Mouse (Mus musculus): ENCODE measurements around the gene Ccdc65.

DNA sequence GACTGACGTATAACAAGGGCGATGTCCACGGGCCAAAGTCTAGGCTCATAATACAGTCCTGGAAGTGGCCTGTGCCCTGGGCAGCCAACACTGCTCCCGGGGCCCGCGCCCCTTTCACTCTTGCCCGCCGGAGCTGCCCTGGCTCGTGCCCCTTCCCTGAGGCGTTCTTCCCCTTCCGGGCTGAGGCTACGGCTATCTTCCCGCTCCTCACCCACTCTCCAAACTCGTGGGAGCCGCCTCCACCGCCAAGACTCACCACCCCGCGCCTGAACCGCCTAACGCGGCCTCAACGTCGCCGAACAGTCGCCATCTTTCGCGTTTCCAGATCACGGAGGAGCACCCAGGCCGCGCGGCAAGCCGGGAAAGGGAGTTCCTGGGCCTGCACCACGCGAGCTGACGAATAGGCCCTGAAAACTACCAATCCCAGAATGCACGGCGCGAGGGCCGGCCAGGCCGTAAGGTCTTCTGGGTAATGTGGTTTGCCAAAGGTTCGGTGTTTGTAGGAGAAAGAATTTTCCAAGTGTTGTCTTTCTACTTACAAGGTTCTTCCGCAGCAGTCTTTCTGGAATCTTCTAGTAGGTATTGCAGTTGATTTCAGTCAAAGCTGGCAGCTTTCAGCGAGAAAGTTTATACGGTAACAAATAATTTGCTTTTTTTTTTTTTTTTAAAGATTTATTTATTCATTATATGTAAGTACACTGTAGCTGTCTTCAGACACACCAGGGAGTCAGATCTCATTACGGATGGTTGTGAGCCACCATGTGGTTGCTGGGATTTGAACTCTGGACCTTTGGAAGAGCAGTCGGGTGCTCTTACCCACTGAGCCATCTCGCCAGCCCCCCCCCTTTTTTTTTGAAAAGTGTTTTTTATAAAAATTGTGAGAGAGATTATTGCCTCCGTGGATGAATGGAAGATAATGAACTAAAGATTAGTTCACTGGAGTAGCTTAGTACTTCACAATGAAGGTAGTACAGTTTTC is 45.2 kb upstream of the Ccdc65 start, which contains the start of gene Ddx23:
- TF ChIP-seq POLR2A (IDR thresholded peaks at IDR 0.05; ENCODE audit: borderline replicate concordance, extremely low read depth, insufficient read depth, insufficient read length, poor library complexity, severe bottlenecking) (peak; percentile 50; the same call in 1 of the 2 replicates), CTCF (IDR thresholded peaks at IDR 0.05; ENCODE audit: borderline replicate concordance, extremely low read depth, insufficient read depth, insufficient read length) (no peak)

Measured in brain, embryonic 14.5 days (tissue).